Mouse (Mus musculus) common myeloid progenitor, adult 5-6 weeks (primary cell): ENCODE results near the gene Nr2f2. TPM values are rescaled to one million over a fixed set of nuclear protein-coding genes. Genes with fewer than 3 reads are reported as not detected.

Source experiments
- ATAC-seq: replicated peaks from 2 replicates; pipeline ENCODE4 v1.8.0; 2016; ENCODE audit warnings: low read depth, mild to moderate bottlenecking, moderate TSS enrichment, inconsistent platforms; ENCODE audit not compliant: poor library complexity, severe bottlenecking
- total RNA-seq: library from RNA; stranded (forward); fragments of 200-1000, 187-1606 nt; gene quantifications from 2 replicates; pipeline ENCODE4 v1.2.3, GENCODE M21; 2017

The Nr2f2 gene
- total RNA-seq, 1 experiment from 2014 or later = not detected

- no peak for ATAC-seq
These were observed 29.8 kb downstream of the Nr2f2 start for GRCm38 (mm10) chr7:70336571-70337240.

- ATAC-seq = no peak
These were observed 30.4 kb downstream of the Nr2f2 start for GRCm38 (mm10) chr7:70336126-70336525.

- ATAC-seq = no peak
These were observed 31.1 kb downstream of the Nr2f2 start for GRCm38 (mm10) chr7:70335411-70335810.

- peak; percentile 73 for ATAC-seq
These were observed 31.7 kb downstream of the Nr2f2 start for GRCm38 (mm10) chr7:70334836-70335235.

GRCm38 (mm10) chr7:70333851-70334250 lies 32.7 kb downstream of the Nr2f2 start:
- ATAC-seq = no peak

- no peak for ATAC-seq
These were observed 33.4 kb downstream of the Nr2f2 start for GRCm38 (mm10) chr7:70332926-70333664.

GRCm38 (mm10) chr7:70332064-70332850 lies 34.3 kb downstream of the Nr2f2 start:
- ATAC-seq = 0 out of 2 replicates have a peak, but pooled peaks have one; percentile 4

- ATAC-seq = peak; percentile 57
These were observed 35.1 kb downstream of the Nr2f2 start for GRCm38 (mm10) chr7:70331243-70332063.

GRCm38 (mm10) chr7:70330761-70331242 lies 35.7 kb downstream of the Nr2f2 start:
- ATAC-seq = no peak

- no peak for ATAC-seq
These were observed 36.4 kb downstream of the Nr2f2 start for GRCm38 (mm10) chr7:70330207-70330562.

- no peak for ATAC-seq
These were observed 36.9 kb downstream of the Nr2f2 start for GRCm38 (mm10) chr7:70329521-70330206.

- ATAC-seq = no peak
These were observed 37.5 kb downstream of the Nr2f2 start for GRCm38 (mm10) chr7:70329037-70329516.

GRCm38 (mm10) chr7:70328206-70329036 lies 38.1 kb downstream of the Nr2f2 start:
- ATAC-seq = no peak

GRCm38 (mm10) chr7:70327191-70327590 lies 39.3 kb downstream of the Nr2f2 start:
- no peak for ATAC-seq

- ATAC-seq = no peak
These were observed 40.1 kb downstream of the Nr2f2 start for GRCm38 (mm10) chr7:70326176-70327035.

- ATAC-seq = no peak
These were observed 41.2 kb downstream of the Nr2f2 start for GRCm38 (mm10) chr7:70325381-70325780.

GRCm38 (mm10) chr7:70324541-70324940 lies 42.0 kb downstream of the Nr2f2 start:
- no peak for ATAC-seq
